Mouse (Mus musculus): ENCODE data around the gene Slc6a21. TPM values are rescaled to one million over a fixed set of nuclear protein-coding genes. Genes with fewer than 3 reads are reported as not detected.
"Not testable (repeated sequence)": the region's sequence is repeated elsewhere in the genome, so short reads cannot be mapped to it uniquely, and the experiment has no call there.

Slc6a21 gene
- polyA plus RNA-seq, 1 experiment from 2014 or later, result not detected

GRCm38 (mm10) chr7:45240633-45241388, 36.5 kb upstream of the Slc6a21 start, which contains the start of gene Slc6a16:
Gene Slc6a16 (plus strand): TSS chr7:45241085.
- no peak for ATAC-seq (replicated peaks; ENCODE audit: insufficient number of reproducible peaks, low FRiP score, low TSS enrichment, low read depth)
- H3K36me3 ChIP-seq (replicated peaks; ENCODE audit: control insufficient read depth, insufficient read depth, low read depth, low read length), result no peaks in the 10 kb centered on the region
- H3K9ac ChIP-seq (replicated peaks; ENCODE audit: low read length), result peak within 1 kb of the TSS; percentile 47
- H3K27me3 ChIP-seq (ENCODE audit: control insufficient read depth, insufficient read depth, low read length), result peaks cover 13% of the 10 kb centered on the region
- peak within 1 kb of the TSS; percentile 47 for H3K4me2 ChIP-seq (ENCODE audit: low read depth, low read length)
- H3K4me3 ChIP-seq (ENCODE audit: low read depth, low read length), result peak within 1 kb of the TSS; percentile 18
- no peaks in the 10 kb centered on the region for H3K9me3 ChIP-seq (replicated peaks; ENCODE audit: control insufficient read depth, low read length)
- 9% methylated on average over 46 of the region's 53 CpGs for WGBS
- DNase-seq (ENCODE audit: low spot score), result peak; percentile 66
- no peaks in the 10 kb centered on the region for H3K4me1 ChIP-seq (ENCODE audit: control insufficient read depth, insufficient read depth, low read length)
- no peak within 1 kb of the TSS for H3K27ac ChIP-seq (replicated peaks; ENCODE audit: low read depth, low read length)

- no peak overlapping the region for H3K4me2 ChIP-seq (ENCODE audit: low read depth, low read length)
- no peak for ATAC-seq (replicated peaks; ENCODE audit: insufficient number of reproducible peaks, low FRiP score, low TSS enrichment, low read depth)
- H3K9ac ChIP-seq (replicated peaks; ENCODE audit: low read length), result no peak overlapping the region
- H3K27me3 ChIP-seq (ENCODE audit: control insufficient read depth, insufficient read depth, low read length), result peaks cover 10% of the 10 kb centered on the region
- no peak overlapping the region for H3K27ac ChIP-seq (replicated peaks; ENCODE audit: low read depth, low read length)
- H3K36me3 ChIP-seq (replicated peaks; ENCODE audit: control insufficient read depth, insufficient read depth, low read depth, low read length), result no peaks in the 10 kb centered on the region
- no peak for DNase-seq (ENCODE audit: low spot score)
- no peaks in the 10 kb centered on the region for H3K9me3 ChIP-seq (replicated peaks; ENCODE audit: control insufficient read depth, low read length)
- no peak overlapping the region for H3K4me3 ChIP-seq (ENCODE audit: low read depth, low read length)
- WGBS, result 75% methylated on average over 6 of the region's 6 CpGs
- no peaks in the 10 kb centered on the region for H3K4me1 ChIP-seq (ENCODE audit: control insufficient read depth, insufficient read depth, low read length)
Measured at GRCm38 (mm10) chr7:45241389-45241749, 35.9 kb upstream of the Slc6a21 start.

- ATAC-seq (replicated peaks; ENCODE audit: insufficient number of reproducible peaks, low FRiP score, low TSS enrichment, low read depth) (no peak), DNase-seq (ENCODE audit: low spot score) (no peak)
- H3K27me3 ChIP-seq (ENCODE audit: control insufficient read depth, insufficient read depth, low read length), result no peaks in the 10 kb centered on the region
- no peak overlapping the region for H3K4me2 ChIP-seq (ENCODE audit: low read depth, low read length)
- no peak overlapping the region for H3K27ac ChIP-seq (replicated peaks; ENCODE audit: low read depth, low read length)
- no peaks in the 10 kb centered on the region for H3K4me1 ChIP-seq (ENCODE audit: control insufficient read depth, insufficient read depth, low read length)
- no peaks in the 10 kb centered on the region for H3K36me3 ChIP-seq (replicated peaks; ENCODE audit: control insufficient read depth, insufficient read depth, low read depth, low read length)
- H3K9ac ChIP-seq (replicated peaks; ENCODE audit: low read length), result no peak overlapping the region
- 37% methylated on average over 3 of the region's 3 CpGs for WGBS
- H3K4me3 ChIP-seq (ENCODE audit: low read depth, low read length), result no peak overlapping the region
- H3K9me3 ChIP-seq (replicated peaks; ENCODE audit: control insufficient read depth, low read length), result no peaks in the 10 kb centered on the region
Measured at GRCm38 (mm10) chr7:45247666-45248065, 29.6 kb upstream of the Slc6a21 start.

- 84% methylated on average over 8 of the region's 8 CpGs for WGBS
- no peak for ATAC-seq (replicated peaks; ENCODE audit: insufficient number of reproducible peaks, low FRiP score, low TSS enrichment, low read depth)
- no peak overlapping the region for H3K4me3 ChIP-seq (ENCODE audit: low read depth, low read length)
- no peaks in the 10 kb centered on the region for H3K4me1 ChIP-seq (ENCODE audit: control insufficient read depth, insufficient read depth, low read length)
- no peaks in the 10 kb centered on the region for H3K27me3 ChIP-seq (ENCODE audit: control insufficient read depth, insufficient read depth, low read length)
- H3K9me3 ChIP-seq (replicated peaks; ENCODE audit: control insufficient read depth, low read length), result no peaks in the 10 kb centered on the region
- no peak overlapping the region for H3K9ac ChIP-seq (replicated peaks; ENCODE audit: low read length)
- H3K36me3 ChIP-seq (replicated peaks; ENCODE audit: control insufficient read depth, insufficient read depth, low read depth, low read length), result no peaks in the 10 kb centered on the region
- no peak overlapping the region for H3K27ac ChIP-seq (replicated peaks; ENCODE audit: low read depth, low read length)
- no peak overlapping the region for H3K4me2 ChIP-seq (ENCODE audit: low read depth, low read length)
- no peak for DNase-seq (ENCODE audit: low spot score)
Measured at GRCm38 (mm10) chr7:45253806-45254205, 23.5 kb upstream of the Slc6a21 start.

GRCm38 (mm10) chr7:45255822-45256221, 21.5 kb upstream of the Slc6a21 start:
- not testable (repeated sequence) for DNase-seq (ENCODE audit: low spot score); H3K27ac ChIP-seq (replicated peaks; ENCODE audit: low read depth, low read length); H3K4me1 ChIP-seq (ENCODE audit: control insufficient read depth, insufficient read depth, low read length); H3K27me3 ChIP-seq (ENCODE audit: control insufficient read depth, insufficient read depth, low read length); H3K9ac ChIP-seq (replicated peaks; ENCODE audit: low read length); ATAC-seq (replicated peaks; ENCODE audit: insufficient number of reproducible peaks, low FRiP score, low TSS enrichment, low read depth); H3K4me2 ChIP-seq (ENCODE audit: low read depth, low read length); H3K36me3 ChIP-seq (replicated peaks; ENCODE audit: control insufficient read depth, insufficient read depth, low read depth, low read length); H3K9me3 ChIP-seq (replicated peaks; ENCODE audit: control insufficient read depth, low read length); H3K4me3 ChIP-seq (ENCODE audit: low read depth, low read length)
- WGBS, result 86% methylated on average over 5 of the region's 7 CpGs

- Histone ChIP-seq H3K4me2 (ENCODE audit: low read depth, low read length) (no peak overlapping the region), H3K9ac (replicated peaks; ENCODE audit: low read length) (no peak overlapping the region), H3K9me3 (replicated peaks; ENCODE audit: control insufficient read depth, low read length) (no peaks in the 10 kb centered on the region), H3K36me3 (replicated peaks; ENCODE audit: control insufficient read depth, insufficient read depth, low read depth, low read length) (no peaks in the 10 kb centered on the region), H3K27ac (replicated peaks; ENCODE audit: low read depth, low read length) (no peak overlapping the region), H3K4me1 (ENCODE audit: control insufficient read depth, insufficient read depth, low read length) (no peaks in the 10 kb centered on the region), H3K27me3 (ENCODE audit: control insufficient read depth, insufficient read depth, low read length) (no peaks in the 10 kb centered on the region), H3K4me3 (ENCODE audit: low read depth, low read length) (no peak overlapping the region)
- DNase-seq (ENCODE audit: low spot score), result no peak
- 65% methylated on average over 11 of the region's 11 CpGs for WGBS
- ATAC-seq (replicated peaks; ENCODE audit: insufficient number of reproducible peaks, low FRiP score, low TSS enrichment, low read depth), result no peak
Measured at GRCm38 (mm10) chr7:45257063-45257840, 20.1 kb upstream of the Slc6a21 start.

GRCm38 (mm10) chr7:45259281-45259680, 18.0 kb upstream of the Slc6a21 start:
- no peak for DNase-seq (ENCODE audit: low spot score)
- no peaks in the 10 kb centered on the region for H3K9me3 ChIP-seq (replicated peaks; ENCODE audit: control insufficient read depth, low read length)
- H3K4me3 ChIP-seq (ENCODE audit: low read depth, low read length), result no peak overlapping the region
- no peak for ATAC-seq (replicated peaks; ENCODE audit: insufficient number of reproducible peaks, low FRiP score, low TSS enrichment, low read depth)
- no peaks in the 10 kb centered on the region for H3K36me3 ChIP-seq (replicated peaks; ENCODE audit: control insufficient read depth, insufficient read depth, low read depth, low read length)
- no peak overlapping the region for H3K9ac ChIP-seq (replicated peaks; ENCODE audit: low read length)
- WGBS, result 80% methylated on average over 8 of the region's 8 CpGs
- H3K27ac ChIP-seq (replicated peaks; ENCODE audit: low read depth, low read length), result no peak overlapping the region
- no peaks in the 10 kb centered on the region for H3K27me3 ChIP-seq (ENCODE audit: control insufficient read depth, insufficient read depth, low read length)
- H3K4me2 ChIP-seq (ENCODE audit: low read depth, low read length), result no peak overlapping the region
- H3K4me1 ChIP-seq (ENCODE audit: control insufficient read depth, insufficient read depth, low read length), result no peaks in the 10 kb centered on the region

- WGBS, result 68% methylated on average over 7 of the region's 7 CpGs
- no peak overlapping the region for H3K9ac ChIP-seq (replicated peaks; ENCODE audit: low read length)
Measured at GRCm38 (mm10) chr7:45262266-45262665, 15.0 kb upstream of the Slc6a21 start.

More at GRCm38 (mm10) chr7:45262266-45262665, 15.0 kb upstream of the Slc6a21 start:
- Histone ChIP-seq H3K9me3 (replicated peaks; ENCODE audit: control insufficient read depth, low read length) (no peaks in the 10 kb centered on the region), H3K4me3 (ENCODE audit: low read depth, low read length) (no peak overlapping the region), H3K4me1 (ENCODE audit: control insufficient read depth, insufficient read depth, low read length) (no peaks in the 10 kb centered on the region), H3K36me3 (replicated peaks; ENCODE audit: control insufficient read depth, insufficient read depth, low read depth, low read length) (no peaks in the 10 kb centered on the region), H3K27ac (replicated peaks; ENCODE audit: low read depth, low read length) (no peak overlapping the region), H3K4me2 (ENCODE audit: low read depth, low read length) (no peak overlapping the region), H3K27me3 (ENCODE audit: control insufficient read depth, insufficient read depth, low read length) (no peaks in the 10 kb centered on the region)
- DNase-seq (ENCODE audit: low spot score), result no peak
- ATAC-seq (replicated peaks; ENCODE audit: insufficient number of reproducible peaks, low FRiP score, low TSS enrichment, low read depth), result no peak
